Mouse (Mus musculus) lung, adult 2 months (tissue): Measurements from ENCODE around the gene Greb1.

Experiments used
- CTCF ChIP-seq: fragments of 200-500 bp; IDR thresholded peaks from 2 replicates; pipeline ENCODE4 v1.5.1; 2011; ENCODE audit warnings: mild to moderate bottlenecking, low read length, control low read depth; ENCODE audit not compliant: insufficient read depth
- POLR2A ChIP-seq: fragments of 200-500 bp; IDR thresholded peaks from 2 replicates; pipeline ENCODE4 v1.6.1; 2011; ENCODE audit warnings: low read depth, mild to moderate bottlenecking, control low read depth, low read length, borderline replicate concordance; ENCODE audit errors: extremely low read depth

DNA sequence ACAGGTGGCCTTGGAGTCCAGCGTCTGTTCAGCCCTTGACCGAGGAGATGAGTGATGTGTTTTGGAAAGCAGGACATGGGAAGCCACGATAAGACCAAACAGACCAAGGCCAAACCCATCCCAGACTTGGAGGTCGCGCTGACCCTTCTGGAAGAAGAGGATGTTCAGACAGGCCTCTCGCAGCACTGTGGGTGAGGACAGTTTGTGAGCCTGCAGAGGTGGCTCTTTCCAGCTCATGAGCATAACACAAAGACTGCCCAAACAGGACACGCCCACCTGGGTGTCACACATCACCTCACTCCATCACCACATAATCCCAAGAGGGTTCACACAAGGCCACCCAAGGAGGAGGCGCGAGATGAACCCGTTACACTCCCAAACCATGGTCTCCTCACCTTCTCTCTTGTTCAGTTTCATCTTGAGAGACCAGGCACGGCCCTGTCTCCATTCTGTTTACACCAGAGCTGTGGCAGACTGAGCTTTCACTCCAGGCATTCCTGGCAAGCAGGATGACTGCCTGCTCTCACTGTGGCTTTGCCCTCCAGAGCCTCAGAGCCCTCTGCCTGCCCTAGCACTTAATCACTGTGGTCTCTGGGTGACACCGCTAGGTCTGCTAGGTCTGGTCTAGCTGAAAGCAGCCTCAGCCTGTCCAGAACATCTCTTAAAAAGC, 35.8 kb downstream of the Greb1 start:
- no peak for TF ChIP-seq POLR2A
- TF ChIP-seq CTCF: no peak
